Mouse (Mus musculus) WW6 (cell line): ENCODE measurements around the gene Gm20547.
"Not testable (repeated sequence)": the region's sequence is repeated elsewhere in the genome, so short reads cannot be mapped to it uniquely, and the experiment has no call there.

Source experiments
- DNase-seq: peaks from one replicate; pipeline ENCODE4 v3.0.0-alpha.2; 2013; ENCODE audit warnings: low read depth, low spot score

Gm20547 gene

DNA sequence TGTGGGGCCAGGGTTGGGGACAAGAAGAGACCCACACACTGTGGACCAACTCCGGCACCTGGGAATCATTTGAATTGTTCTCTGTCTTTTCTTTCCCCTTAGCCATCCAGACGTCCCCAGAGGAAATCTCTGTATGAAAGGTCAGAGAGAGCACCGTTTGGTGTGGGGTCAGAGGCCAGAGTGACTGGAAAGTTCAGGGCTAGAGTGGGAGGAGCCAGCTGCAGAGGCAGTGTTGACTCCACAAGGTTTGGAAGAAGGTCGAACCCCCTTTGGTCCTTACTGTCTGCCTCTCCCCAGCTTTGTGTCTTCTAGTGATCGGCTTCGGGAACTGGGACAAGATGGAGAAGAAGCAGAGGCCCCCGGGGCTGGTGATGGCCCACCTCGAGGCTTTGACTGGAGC is 28.3 kb downstream of the Gm20547 start:
- no peak for DNase-seq

DNA sequence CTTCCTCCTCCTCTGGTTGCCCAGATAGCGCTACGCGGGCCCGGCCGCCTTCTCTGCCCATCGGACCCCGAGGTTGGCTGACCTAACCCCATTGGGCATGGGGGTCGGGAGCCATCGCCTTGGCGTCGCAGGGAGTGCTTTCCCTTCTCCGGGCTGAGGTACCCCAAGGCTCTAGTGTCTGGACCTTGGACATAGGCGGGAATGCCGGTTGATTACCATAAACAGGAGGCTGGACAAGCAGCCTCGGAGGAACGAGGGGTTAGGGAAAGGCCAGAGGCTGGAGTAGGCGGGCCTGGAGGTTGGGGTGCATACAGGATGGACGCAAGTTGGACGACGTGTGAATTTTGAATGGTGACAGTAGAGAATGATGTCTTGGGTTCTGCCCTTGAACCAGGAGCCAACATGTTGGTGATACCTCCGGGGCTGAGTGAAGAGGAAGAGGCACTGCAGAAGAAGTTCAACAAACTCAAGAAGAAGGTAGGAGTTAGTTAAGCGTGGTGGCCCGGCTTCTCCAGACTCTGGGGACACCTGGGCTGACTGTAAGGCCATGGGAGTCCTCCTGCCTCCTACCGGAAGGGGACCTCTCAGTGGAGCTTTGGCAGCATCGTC is 31.2 kb downstream of the Gm20547 start:
- no peak for DNase-seq

DNA sequence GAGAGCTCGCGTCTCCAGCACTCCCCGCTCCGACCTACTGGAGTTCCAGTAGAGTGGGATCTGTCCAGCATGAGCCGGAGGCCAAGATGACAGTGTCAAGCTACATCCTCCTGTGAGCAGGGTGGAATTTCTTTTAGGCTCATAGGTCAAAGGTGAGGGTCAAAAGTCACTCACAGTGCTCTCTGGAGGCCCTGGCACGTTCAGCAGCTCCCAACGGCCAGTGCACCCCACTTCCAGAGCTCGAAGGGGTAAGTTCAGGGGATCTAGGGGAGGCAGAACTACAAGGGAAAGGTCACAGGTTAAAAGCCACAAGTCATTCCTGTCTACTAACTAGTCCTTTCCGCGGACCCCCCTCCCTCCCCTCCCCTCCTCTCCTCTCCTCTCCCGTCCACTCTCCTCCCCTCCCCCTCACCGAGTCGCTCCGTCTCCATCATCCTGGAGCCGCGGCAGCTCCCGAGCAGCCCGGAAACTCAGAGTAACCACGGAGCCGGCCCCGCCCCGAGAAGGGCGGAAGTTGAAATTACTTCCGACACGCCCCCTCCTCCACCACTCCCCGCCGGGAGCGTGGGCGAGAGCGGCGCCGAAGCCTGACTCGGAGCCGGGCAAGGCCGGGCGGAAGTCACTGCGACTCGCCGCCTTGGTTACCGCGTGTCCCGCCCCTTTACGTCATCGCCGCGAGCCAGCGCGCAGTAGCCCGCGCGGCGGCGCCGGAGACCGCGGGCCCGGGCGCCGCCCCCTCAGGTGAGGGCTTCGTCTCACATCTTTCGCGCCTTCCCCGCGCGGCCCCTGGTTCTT is 31.9 kb downstream of the Gm20547 start, which contains the start of the genes Skiv2l and Nelfe:
Gene Skiv2l, minus strand, starts transcription at position 489 of the 795 bp plus-strand sequence.
Gene Nelfe, plus strand, starts transcription at position 670 of the 795 bp plus-strand sequence.
- DNase-seq: peak; percentile 91

DNA sequence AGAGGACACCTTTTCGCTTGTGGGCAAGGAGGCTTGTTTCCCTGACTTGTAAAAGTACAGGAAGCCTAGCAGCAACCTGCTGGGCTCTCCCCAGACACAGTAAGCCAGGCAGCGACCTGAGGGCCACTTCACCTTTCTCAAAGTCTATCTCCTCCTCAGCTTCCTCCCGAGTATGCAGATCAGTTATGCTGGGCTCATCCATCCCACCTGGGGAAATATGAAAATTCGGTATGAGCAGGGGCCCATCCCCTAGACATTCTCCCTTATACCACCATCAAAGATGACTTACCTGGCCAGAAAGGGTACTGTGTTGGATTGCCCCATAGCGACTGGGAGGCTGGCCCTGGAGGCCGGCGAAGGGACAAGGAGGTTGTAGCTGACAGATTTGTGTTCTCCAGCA is 34.2 kb downstream of the Gm20547 start:
- DNase-seq: no peak

DNA sequence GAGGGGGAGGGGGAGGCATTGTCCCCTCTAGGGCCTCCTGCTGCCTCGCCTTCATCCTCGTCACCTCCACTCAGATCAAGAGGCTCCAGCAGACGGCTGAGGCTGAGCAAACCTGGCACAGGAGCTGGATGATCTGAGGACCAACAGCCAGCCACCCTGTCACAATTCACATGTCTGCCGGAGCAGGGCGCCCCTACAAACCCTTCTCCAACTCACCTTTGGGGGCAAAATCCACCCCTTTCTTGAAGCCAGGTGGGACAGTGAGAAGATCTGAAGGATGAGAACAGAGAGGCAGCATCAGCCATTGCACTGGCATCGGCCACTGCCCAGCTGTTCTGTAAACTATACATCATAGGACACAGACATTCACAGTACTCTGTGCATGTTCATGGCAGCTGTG is 34.6 kb downstream of the Gm20547 start:
- no peak for DNase-seq

DNA sequence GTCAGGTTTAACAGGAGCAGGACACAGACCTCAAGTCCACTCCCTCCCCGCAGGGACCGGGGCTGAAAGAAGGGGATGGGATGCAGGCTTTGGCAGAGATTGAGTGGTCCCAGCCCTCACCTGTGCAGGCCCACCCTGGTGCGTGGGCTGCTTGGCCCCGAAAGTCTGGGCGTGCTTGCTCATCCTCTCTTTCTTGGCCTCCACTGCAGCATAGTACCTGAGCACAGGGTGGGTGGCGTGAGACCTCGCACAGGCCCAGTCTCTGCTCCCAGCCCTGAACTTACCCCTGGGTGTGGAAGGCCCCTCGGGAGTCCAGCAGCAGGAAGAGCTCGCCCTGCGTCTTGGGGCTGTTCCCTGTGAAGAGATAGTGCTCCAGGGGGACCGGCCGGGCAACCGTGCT is 37.0 kb downstream of the Gm20547 start:
- no peak for DNase-seq

- no peak for DNase-seq
These were observed 41.0 kb downstream of the Gm20547 start for GRCm38 (mm10) chr17:34840736-34841307.

DNA sequence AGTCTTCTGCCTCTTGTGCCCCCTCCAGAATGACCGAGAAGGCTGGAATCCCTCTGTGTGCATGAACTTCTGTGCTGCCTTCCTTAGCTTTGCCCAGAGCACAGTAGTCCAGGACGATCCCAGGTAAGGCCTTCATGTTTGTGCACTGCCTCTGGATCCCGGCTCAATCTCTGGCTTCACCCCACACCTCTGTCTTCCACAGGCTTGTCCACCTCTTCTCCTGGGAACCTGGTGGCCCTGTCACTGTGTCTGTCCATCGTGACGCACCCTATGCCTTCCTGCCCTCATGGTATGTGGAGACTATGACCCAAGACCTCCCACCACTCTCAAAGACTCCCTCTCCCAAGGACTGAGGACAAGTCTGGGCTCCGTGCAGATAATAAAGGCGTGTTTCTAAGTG is 43.1 kb downstream of the Gm20547 start:
- no peak for DNase-seq

DNA sequence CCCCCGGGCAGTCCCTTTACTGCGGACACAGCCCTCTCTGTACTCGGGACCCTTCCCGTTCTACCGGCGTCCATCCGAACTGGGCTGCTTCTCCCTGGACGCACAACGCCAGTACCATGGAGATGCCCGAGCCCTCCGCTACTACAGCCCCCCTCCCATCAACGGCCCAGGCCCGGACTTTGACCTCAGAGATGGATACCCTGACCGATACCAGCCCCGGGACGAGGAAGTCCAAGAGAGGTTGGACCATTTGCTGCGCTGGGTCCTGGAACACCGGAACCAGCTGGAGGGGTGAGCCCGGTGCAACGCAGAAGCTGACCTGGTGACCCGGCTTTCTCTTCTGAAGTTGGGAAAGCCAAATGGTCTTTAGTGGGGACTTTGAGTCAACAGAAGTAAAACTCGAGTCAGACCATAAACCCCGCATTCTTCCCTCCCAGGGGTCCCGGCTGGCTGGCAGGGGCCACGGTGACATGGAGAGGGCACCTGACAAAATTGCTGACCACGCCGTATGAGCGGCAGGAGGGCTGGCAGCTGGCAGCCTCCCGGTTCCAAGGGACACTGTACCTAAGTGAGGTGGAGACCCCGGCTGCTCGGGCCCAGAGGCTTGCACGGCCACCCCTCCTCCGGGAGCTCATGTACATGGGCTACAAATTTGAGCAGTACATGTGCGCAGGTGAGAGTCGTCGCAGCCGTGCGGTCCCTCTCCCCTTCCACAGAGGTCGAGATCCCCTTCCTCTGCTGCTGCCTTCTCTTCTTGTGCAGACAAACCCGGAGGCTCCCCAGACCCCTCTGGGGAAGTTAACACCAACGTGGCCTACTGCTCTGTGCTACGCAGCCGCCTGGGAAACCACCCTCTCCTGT is 44.1 kb downstream of the Gm20547 start:
- no peak for DNase-seq

DNA sequence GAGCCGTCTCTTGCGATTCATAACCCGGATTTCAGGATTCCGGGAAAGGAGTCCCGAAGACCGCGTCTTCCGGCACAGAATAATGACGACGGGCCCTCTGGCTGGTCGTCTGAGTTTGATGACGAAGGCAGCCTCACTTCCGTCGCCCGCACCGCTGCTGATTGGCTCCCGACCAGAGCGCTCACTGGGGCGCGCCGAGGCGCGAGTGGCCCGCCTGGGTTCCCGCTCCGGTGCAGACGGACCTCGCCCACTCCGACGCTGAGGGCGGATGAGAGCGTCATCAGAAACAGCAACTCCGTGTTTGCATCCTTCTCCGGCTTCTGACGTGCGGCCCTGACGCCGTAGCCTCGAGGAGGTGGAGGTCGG is 45.0 kb downstream of the Gm20547 start, which contains the start of the genes Stk19 and Dxo:
Gene Stk19, minus strand, starts transcription at position 90 of the 366 bp plus-strand sequence.
Gene Dxo, plus strand, starts transcription at position 164 of the 366 bp plus-strand sequence.
- peak; percentile 94 for DNase-seq

- DNase-seq: no peak
These were observed 45.5 kb downstream of the Gm20547 start for GRCm38 (mm10) chr17:34836155-34836855.

- DNase-seq: not testable (repeated sequence)
These were observed 51.1 kb downstream of the Gm20547 start for GRCm38 (mm10) chr17:34830776-34831175.

- no peak for DNase-seq
These were observed 66.9 kb downstream of the Gm20547 start for GRCm38 (mm10) chr17:34814818-34815370.

- DNase-seq: peak; percentile 38
These were observed 68.1 kb downstream of the Gm20547 start for GRCm38 (mm10) chr17:34813747-34814146.

- DNase-seq: no peak
These were observed 70.6 kb downstream of the Gm20547 start for GRCm38 (mm10) chr17:34811275-34811674.

DNA sequence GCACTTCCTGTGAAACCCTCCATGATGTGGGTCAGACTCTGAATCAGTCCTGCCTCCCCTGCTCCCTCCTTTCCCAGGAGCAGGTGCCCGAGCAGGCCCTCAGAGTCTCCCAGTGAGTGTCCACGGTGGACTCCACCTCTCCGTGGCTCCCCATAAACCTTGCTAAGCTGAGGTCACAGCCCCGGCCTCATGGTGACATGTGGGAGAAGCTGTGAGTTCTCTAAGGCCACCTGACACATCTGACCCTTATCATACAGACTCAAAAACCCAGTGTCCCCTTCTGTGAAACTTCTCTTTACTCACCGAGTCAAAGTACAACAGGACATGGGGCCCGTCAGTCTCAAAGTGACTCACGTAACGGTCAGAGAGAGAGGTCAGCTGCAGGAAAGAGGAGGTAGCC is 71.0 kb downstream of the Gm20547 start:
- DNase-seq: not testable (repeated sequence)

- not testable (repeated sequence) for DNase-seq
These were observed 71.4 kb downstream of the Gm20547 start for GRCm38 (mm10) chr17:34810411-34810810.

DNA sequence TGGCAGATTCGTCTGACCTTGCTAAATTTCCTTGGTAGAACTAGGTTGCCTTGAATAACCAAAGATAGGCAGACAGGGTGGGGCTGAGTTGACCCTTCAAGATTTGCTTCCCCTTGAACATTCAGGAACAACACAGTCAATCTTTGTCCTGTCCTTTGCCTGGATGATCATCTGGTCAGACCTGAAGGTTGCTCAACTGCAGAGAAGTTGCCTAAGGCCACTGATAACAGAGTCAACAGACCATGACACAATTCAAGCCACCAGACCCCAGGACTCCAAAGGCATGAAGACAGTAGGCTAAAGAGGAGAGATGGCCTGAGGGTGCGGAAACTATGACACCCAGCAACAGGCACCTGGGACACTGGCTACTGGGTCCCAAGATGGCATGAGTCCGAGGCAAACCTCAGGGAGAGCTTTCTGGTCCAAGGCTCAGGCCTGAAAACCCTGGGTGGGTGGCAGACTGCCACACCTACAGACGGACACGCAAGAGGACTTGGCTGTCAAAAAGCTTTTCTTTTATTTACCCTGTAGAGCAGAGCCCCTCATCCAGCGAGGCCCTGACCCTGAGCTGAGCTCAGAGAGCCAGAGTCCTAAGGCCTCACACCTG is 73.1 kb downstream of the Gm20547 start:
- no peak for DNase-seq

DNA sequence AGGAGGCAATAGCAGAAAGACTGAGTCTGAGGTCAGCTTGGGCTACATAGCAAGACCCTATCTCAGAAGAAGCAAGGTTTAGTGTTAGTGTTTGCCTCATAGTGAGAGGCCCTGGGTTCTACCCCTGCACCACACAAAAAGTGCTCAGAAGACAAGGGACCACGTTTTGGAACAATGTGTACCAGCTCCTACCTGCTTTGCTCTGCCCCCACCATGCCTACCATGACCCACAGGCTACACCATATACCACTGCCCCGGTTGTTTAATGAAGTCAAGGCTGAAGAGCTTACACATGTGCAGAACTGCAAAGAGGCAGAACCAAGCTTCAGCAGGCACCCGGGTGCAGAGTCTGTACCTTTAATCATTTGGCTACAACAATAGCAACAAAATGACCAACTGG is 74.7 kb downstream of the Gm20547 start:
- DNase-seq: no peak
